Comparison of ENCODE assay signal across 8 mouse cellular contexts in the genomic region with DNA sequence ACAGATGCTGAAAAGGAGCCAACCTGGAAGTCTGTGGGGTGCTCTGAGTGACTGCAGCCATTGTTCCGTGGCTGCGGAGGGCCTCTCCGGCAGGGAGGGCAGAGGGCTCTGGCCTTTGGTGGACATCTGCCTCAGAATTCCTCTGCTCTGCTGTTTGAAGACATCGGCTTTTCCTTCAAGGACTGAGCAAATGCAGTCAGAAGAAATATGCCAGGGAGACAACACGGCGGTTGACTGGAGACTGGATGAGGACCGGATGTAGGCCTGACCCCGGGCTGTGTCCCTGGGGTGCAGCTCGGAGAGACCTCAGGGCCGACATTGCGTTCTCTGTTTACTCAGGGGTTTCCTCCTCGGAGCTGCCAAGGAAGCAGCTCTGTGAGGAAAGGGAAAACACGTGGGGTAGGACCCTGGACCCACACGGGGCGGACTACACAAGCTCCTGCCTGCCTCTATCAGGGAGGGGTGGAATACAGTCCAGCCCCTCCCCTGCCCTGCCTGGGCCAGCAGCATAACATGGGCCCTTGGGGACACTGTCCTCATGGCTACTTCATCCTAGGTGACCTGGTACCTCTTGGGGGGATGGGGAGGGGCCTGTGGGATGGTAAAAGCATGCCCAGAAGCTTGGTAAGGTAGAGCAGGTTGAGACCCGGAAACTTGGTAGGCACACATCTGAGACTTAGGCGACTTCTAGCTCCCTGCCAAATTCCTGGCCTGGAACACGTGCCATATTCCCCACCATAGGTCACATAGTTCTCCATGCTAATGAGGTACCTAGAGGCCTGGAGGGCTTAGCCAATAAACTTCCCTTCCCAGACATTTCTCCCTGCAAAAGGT.
DNase-seq lines count a peak whose midpoint lies in the region; ATAC-seq and TF ChIP-seq lines count a peak whose summit lies in the region.

No protein-coding gene starts in this region.

- no peaks in the 10 kb centered on the region for H3K9me3 ChIP-seq in hindbrain, postnatal 0 days (ENCODE audit: low read length)
- H3K9me3 ChIP-seq in liver, embryonic 12.5 days (replicated peaks): no peaks in the 10 kb centered on the region
- no peaks in the 10 kb centered on the region for H3K9me3 ChIP-seq in stomach, postnatal 0 days (ENCODE audit: control insufficient read depth, low read length)

- peak; percentile 70 to 82 for DNase-seq in adrenal gland, postnatal 36 days
- DNase-seq in gastrocnemius, adult 18-20 months (ENCODE audit: low spot score): peak; percentile 33
- no peak for DNase-seq in hindbrain, postnatal 0 days (ENCODE audit: low spot score)
- no peak for DNase-seq in stomach, postnatal 0 days (ENCODE audit: low spot score)
- no peak for DNase-seq in right cerebral cortex, postnatal 36 days (ENCODE audit: low spot score in 2 of 2)
- DNase-seq in ovary, adult 18-20 months (ENCODE audit: low spot score): no peak
- no peak for DNase-seq in thymus, postnatal 25 days

- 62% methylated on average over 18 of the region's 18 CpGs for WGBS in hindbrain, postnatal 0 days
- WGBS in liver, embryonic 12.5 days (ENCODE audit: insufficient replicate concordance): 66% methylated on average over 18 of the region's 18 CpGs
- WGBS in stomach, postnatal 0 days: 62% methylated on average over 18 of the region's 18 CpGs

- peak; percentile 66; the same call in 1 of the 2 replicates for ATAC-seq in hindbrain, postnatal 0 days
- peak; percentile 47 for ATAC-seq in liver, embryonic 12.5 days
- ATAC-seq in stomach, postnatal 0 days (ENCODE audit: low FRiP score, low TSS enrichment): peak; percentile 76

- no peak overlapping the region for H3K9ac ChIP-seq in hindbrain, postnatal 0 days (replicated peaks; ENCODE audit: low read length)
- no peak overlapping the region for H3K9ac ChIP-seq in liver, embryonic 12.5 days
- no peak overlapping the region for H3K9ac ChIP-seq in stomach, postnatal 0 days (ENCODE audit: low read length)

- H3K27ac ChIP-seq in hindbrain, postnatal 0 days: no peak overlapping the region; the same call in 1 of the 2 replicates
- H3K27ac ChIP-seq in liver, embryonic 12.5 days: peak overlapping the region; percentile 23; the same call in 1 of the 2 replicates
- H3K27ac ChIP-seq in stomach, postnatal 0 days (replicated peaks): no peak overlapping the region

- TF ChIP-seq EP300 in stomach, postnatal 0 days (optimal IDR thresholded peaks at IDR 0.05): no peak

- H3K4me1 ChIP-seq in hindbrain, postnatal 0 days (ENCODE audit: insufficient read depth, low read length): no peaks in the 10 kb centered on the region
- H3K4me1 ChIP-seq in liver, embryonic 12.5 days: 0 out of 2 replicates have a peak, but pooled peaks cover 7% of the 10 kb centered on the region
- H3K4me1 ChIP-seq in stomach, postnatal 0 days (replicated peaks; ENCODE audit: control insufficient read depth, insufficient read depth): no peaks in the 10 kb centered on the region

- H3K36me3 ChIP-seq in hindbrain, postnatal 0 days (ENCODE audit: insufficient read depth, low read length): no peaks in the 10 kb centered on the region
- no peaks in the 10 kb centered on the region for H3K36me3 ChIP-seq in liver, embryonic 12.5 days
- H3K36me3 ChIP-seq in stomach, postnatal 0 days (ENCODE audit: control insufficient read depth, insufficient read depth, low read length): no peaks in the 10 kb centered on the region

- H3K4me3 ChIP-seq in hindbrain, postnatal 0 days (ENCODE audit: low read length): no peak overlapping the region
- H3K4me3 ChIP-seq in liver, embryonic 12.5 days: no peak overlapping the region
- H3K4me3 ChIP-seq in stomach, postnatal 0 days (ENCODE audit: low read depth, low read length): no peak overlapping the region

- TF ChIP-seq CTCF in hindbrain, postnatal 0 days (IDR thresholded peaks at IDR 0.05; ENCODE audit: low read depth): no peak
- no peak for TF ChIP-seq CTCF in stomach, postnatal 0 days (IDR thresholded peaks at IDR 0.05; ENCODE audit: low read depth)

- H3K27me3 ChIP-seq in hindbrain, postnatal 0 days (ENCODE audit: insufficient read depth, low read length): no peaks in the 10 kb centered on the region
- no peaks in the 10 kb centered on the region for H3K27me3 ChIP-seq in liver, embryonic 12.5 days (replicated peaks)
- no peaks in the 10 kb centered on the region for H3K27me3 ChIP-seq in stomach, postnatal 0 days (ENCODE audit: control insufficient read depth, insufficient read depth, low read length)

- H3K4me2 ChIP-seq in hindbrain, postnatal 0 days (ENCODE audit: low read depth, low read length): no peak overlapping the region
- no peak overlapping the region for H3K4me2 ChIP-seq in liver, embryonic 12.5 days
- H3K4me2 ChIP-seq in stomach, postnatal 0 days (replicated peaks; ENCODE audit: low read depth): no peak overlapping the region

Comparison
In these comparisons a context has a peak if more than half of its experiments do, and no peak if none do; other contexts are left out.
1. DNase-seq: peak in adrenal gland, postnatal 36 days (2 of 2) and gastrocnemius, adult 18-20 months (single experiment); none in hindbrain, postnatal 0 days (single experiment), stomach, postnatal 0 days (single experiment), right cerebral cortex, postnatal 36 days (0 of 2), ovary, adult 18-20 months (single experiment) and thymus, postnatal 25 days (single experiment).
2. Peak in every context shown above with its lines, with median percentiles within 50 percentile points of each other: ATAC-seq.